Mouse (Mus musculus) leukemia stem cell, adult 10-12 weeks (primary cell): ENCODE data around the gene Chrna7. TPM values are rescaled to one million over a fixed set of nuclear protein-coding genes. Genes with fewer than 3 reads are reported as not detected.

Experiments used
- polyA plus RNA-seq: library from polyadenylated mRNA; stranded (reverse); fragments of >175 nt; gene quantifications from 2 replicates; pipeline ENCODE4 v1.2.3, GENCODE M21; 2012; ENCODE audit warnings: low replicate concordance

Chrna7 gene
- 0.11 TPM in 1 of 2 replicates, not detected in the other for polyA plus RNA-seq

GRCm38 (mm10) chr7:63212084-63212723, at the start of gene Chrna7:
TSS of gene Chrna7 (minus strand) at chr7:63212569.

Other genes with a start within 250 kb of the Chrna7 start
- gene Otud7a, start 232.2 kb upstream of the Chrna7 start, polyA plus RNA-seq = not detected in 2 replicates